Mouse (Mus musculus): ENCODE data around the gene St6galnac1.
A peak's percentile ranks its signal among the peaks of the same experiment; 100 is the strongest.

Gene St6galnac1

GRCm38 (mm10) chr11:116725031-116725948 lies 50.0 kb downstream of the St6galnac1 start:
- peak; percentile 6 for DNase-seq

- DNase-seq, result no peak
These were observed 52.2 kb downstream of the St6galnac1 start for GRCm38 (mm10) chr11:116723064-116723463.

- no peak for DNase-seq
These were observed 53.6 kb downstream of the St6galnac1 start for GRCm38 (mm10) chr11:116721548-116722271.

GRCm38 (mm10) chr11:116720319-116720865 lies 54.9 kb downstream of the St6galnac1 start:
- no peak for DNase-seq
